Mouse (Mus musculus) lung, postnatal 0 days (tissue): ENCODE measurements at regions not wholly inside any gene's neighbourhood (a gene's known extent, or its start where the extent isn't known, plus 50 kb on each side); places are given as distances from the start of the nearest gene placed in this dataset.
"Not testable (repeated sequence)": the region's sequence is repeated elsewhere in the genome, so short reads cannot be mapped to it uniquely, and the experiment has no call there.

Source experiments
- CTCF ChIP-seq: IDR thresholded peaks from 2 replicates; pipeline ENCODE4 v1.5.1; 2016; ENCODE audit warnings: antibody characterized with exemption, mild to moderate bottlenecking
- EP300 ChIP-seq: IDR thresholded peaks from 2 replicates; pipeline ENCODE4 v1.6.1; 2016; ENCODE audit warnings: antibody characterized with exemption, mild to moderate bottlenecking, control low read depth

DNA sequence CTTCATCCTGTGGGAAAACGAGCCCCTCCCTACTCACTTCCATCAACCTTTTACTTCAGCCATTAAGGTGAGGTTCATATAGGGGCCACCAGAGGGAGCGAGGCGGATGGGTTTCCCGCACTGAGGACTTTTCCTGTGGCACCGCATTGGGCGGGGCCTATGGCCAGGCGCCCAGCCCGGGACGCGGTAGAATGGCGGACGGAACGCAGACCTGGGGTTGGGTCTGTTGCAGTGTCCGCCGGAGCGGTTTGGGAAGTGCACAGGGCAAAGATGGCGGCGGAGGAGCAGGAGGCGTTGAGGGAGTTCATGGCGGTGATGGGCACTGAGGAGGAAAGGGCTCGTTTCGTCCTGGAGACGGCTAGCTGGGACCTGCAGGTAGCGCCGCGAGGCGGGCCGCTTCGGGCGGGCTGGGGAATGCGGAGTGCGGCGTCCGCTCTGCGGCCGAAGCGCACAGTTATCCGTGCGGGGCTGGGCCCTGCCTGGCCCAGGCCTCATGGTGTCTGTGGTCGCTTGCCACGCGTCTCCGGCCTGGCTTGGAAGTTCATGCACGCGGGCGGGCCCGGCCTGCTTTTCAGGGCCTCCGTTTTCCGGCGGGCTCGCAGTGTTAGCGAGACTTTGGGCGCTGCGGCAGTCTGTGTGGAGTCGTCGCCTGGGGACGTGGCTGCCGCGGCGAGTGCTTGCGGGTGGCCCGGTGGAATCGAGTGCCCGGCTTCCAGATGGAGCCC, 64.5 kb upstream of the Gm21119 start:
- peak; percentile 62 for TF ChIP-seq CTCF
- TF ChIP-seq EP300, result not testable (repeated sequence)
